In the genomic region with DNA sequence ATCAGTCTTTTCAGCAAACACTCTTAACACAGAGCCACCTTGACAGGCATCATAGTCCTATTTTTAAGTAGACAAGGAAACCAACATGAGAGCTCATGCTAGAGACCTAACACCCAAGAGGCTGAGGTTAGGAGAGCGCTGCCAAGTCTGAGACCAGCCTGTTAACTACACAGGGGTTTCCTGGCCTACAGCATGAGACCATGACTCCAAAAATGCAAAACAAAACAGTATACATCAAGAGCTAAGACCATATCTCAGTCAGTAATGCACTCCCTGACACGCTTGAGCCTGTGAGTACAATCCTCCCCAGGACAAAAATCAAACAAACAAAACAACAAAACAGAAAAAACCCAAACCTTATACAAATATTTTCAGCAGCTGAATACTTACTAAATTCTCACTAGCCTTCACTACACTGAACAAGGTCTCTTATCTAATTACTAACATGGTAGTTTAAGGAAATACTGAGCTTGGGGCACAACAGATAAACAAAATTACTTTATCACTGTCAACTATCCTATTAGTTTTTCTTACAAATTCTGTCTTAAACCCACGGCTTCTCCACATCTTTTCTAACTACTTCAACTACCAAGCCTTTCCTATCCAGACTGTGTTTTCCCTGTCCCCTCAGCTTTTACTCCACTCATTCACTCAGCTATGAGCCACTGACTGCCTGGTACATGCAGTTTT, we compare ENCODE assay signal across 25 mouse cellular contexts. TPM values are rescaled to one million over a fixed set of nuclear protein-coding genes. Genes with fewer than 3 reads are reported as not detected.
A peak's percentile ranks its signal among the peaks of the same experiment; 100 is the strongest.
DNase-seq lines count a peak whose midpoint lies in the region; ATAC-seq and TF ChIP-seq lines count a peak whose summit lies in the region.
"Had no signal": no experiment of that assay in that cellular context is flagged by ENCODE, and none has a peak within 500 bp of the region (broad histone marks: within the 10 kb centered on the region; RNA-seq: fewer than 3 reads in every experiment).

No protein-coding gene starts in this region.

- peaks cover 37% of the 10 kb centered on the region for H3K4me1 ChIP-seq in G1E (ENCODE audit: insufficient read depth, low read depth, low read length)
- H3K4me1 ChIP-seq in MEL (ENCODE audit: control insufficient read depth in 1 of 2, insufficient read depth in 2 of 2, low read length in 2 of 2), result peaks cover 11 to 23% of the 10 kb centered on the region in 2 experiments
- H3K4me1 ChIP-seq in liver, embryonic 13.5 days (replicated peaks), result peaks cover 15% of the 10 kb centered on the region
- no peaks in the 10 kb centered on the region for H3K4me1 ChIP-seq in thymus, adult 2 months (replicated peaks; ENCODE audit: control insufficient read depth, insufficient read depth, low read length)
- H3K4me1 ChIP-seq: embryonic facial prominence, embryonic 12.5 days; embryonic facial prominence, embryonic 15.5 days; heart, embryonic 10.5 days had no signal

- DNase-seq in G1E (ENCODE audit: low spot score), result no peak
- DNase-seq in MEL (ENCODE audit: low read depth, low spot score), result peak; percentile 52
- DNase-seq in liver, embryonic 13.5 days, result no peak
- DNase-seq in thymus, adult 2 months, result no peak
- DNase-seq in right cerebral cortex, postnatal 25 days, result no peak
- no peak for DNase-seq in layer of hippocampus, postnatal 36 days
- DNase-seq: adrenal gland, postnatal 10 days; adrenal gland, postnatal 36 days; cerebellum, adult 18-20 months; cerebellum, adult 9-10 months; cerebellum, postnatal 14 days; gastrocnemius, postnatal 36 days; heart, adult 2 months; heart, postnatal 14 days; heart, postnatal 4 days had no signal

- peaks cover 6% of the 10 kb centered on the region; the same call in 1 of the 2 replicates for H3K79me2 ChIP-seq in MEL (ENCODE audit: control insufficient read depth, insufficient read depth, low read length, poor library complexity)

- H3K9ac ChIP-seq in MEL (ENCODE audit: control insufficient read depth, low read depth, low read length, poor library complexity, severe bottlenecking), result peak overlapping the region; percentile 29; the same call in 1 of the 2 replicates
- H3K9ac ChIP-seq in liver, embryonic 13.5 days, result no peak overlapping the region
- H3K9ac ChIP-seq: embryonic facial prominence, embryonic 12.5 days; embryonic facial prominence, embryonic 15.5 days; forebrain, embryonic 12.5 days; forebrain, embryonic 15.5 days; heart, embryonic 13.5 days; hindbrain, embryonic 12.5 days; hindbrain, embryonic 15.5 days had no signal

- no peak overlapping the region for H3K4me3 ChIP-seq in G1E (ENCODE audit: low read depth, low read length)
- H3K4me3 ChIP-seq in MEL (ENCODE audit: control insufficient read depth in 1 of 2, insufficient read depth in 1 of 2, low read depth in 2 of 2, low read length in 2 of 2), result peak overlapping the region in 1 of 2 experiments; percentile 46; a peak in 2 of 4 replicates
- H3K4me3 ChIP-seq in liver, embryonic 13.5 days (replicated peaks), result no peak overlapping the region
- no peak overlapping the region for H3K4me3 ChIP-seq in thymus, adult 2 months (ENCODE audit: control insufficient read depth, insufficient read depth, low read length)
- H3K4me3 ChIP-seq: embryonic facial prominence, embryonic 12.5 days; embryonic facial prominence, embryonic 15.5 days; forebrain, embryonic 12.5 days; forebrain, embryonic 15.5 days; heart, adult 2 months; heart, embryonic 10.5 days; heart, embryonic 13.5 days; hindbrain, embryonic 12.5 days; hindbrain, embryonic 15.5 days had no signal

- H3K27me3 ChIP-seq in G1E (ENCODE audit: insufficient read depth, low read length) (no peaks in the 10 kb centered on the region), MEL (ENCODE audit: control insufficient read depth in 1 of 2, insufficient read depth in 2 of 2, low read length in 2 of 2) (no peaks in the 10 kb centered on the region)
- no peaks in the 10 kb centered on the region for H3K27me3 ChIP-seq in liver, embryonic 13.5 days
- no peaks in the 10 kb centered on the region for H3K27me3 ChIP-seq in thymus, adult 2 months (ENCODE audit: control insufficient read depth, insufficient read depth, low read length)
- H3K27me3 ChIP-seq: embryonic facial prominence, embryonic 12.5 days; embryonic facial prominence, embryonic 15.5 days; forebrain, embryonic 12.5 days; forebrain, embryonic 15.5 days; heart, embryonic 13.5 days; hindbrain, embryonic 15.5 days; Patski had no signal

- no peak for TF ChIP-seq POLR2A in MEL (IDR thresholded peaks at IDR 0.05; ENCODE audit: control insufficient read depth in 1 of 2, insufficient read depth in 1 of 2, low read depth in 1 of 2, low read length in 2 of 2, poor library complexity in 1 of 2)
- no peak for TF ChIP-seq POLR2A in thymus, adult 2 months (IDR thresholded peaks at IDR 0.05; ENCODE audit: control insufficient read depth, extremely low read depth, insufficient read depth, low read length, poor library complexity)

- TF ChIP-seq RAD21 in MEL (IDR thresholded peaks at IDR 0.05; ENCODE audit: low read depth, low read length), result no peak

- H3K4me2 ChIP-seq in liver, embryonic 13.5 days, result no peak overlapping the region
- H3K4me2 ChIP-seq: embryonic facial prominence, embryonic 12.5 days; embryonic facial prominence, embryonic 15.5 days; forebrain, embryonic 12.5 days; forebrain, embryonic 15.5 days; heart, embryonic 13.5 days; hindbrain, embryonic 12.5 days; hindbrain, embryonic 15.5 days had no signal

- TF ChIP-seq CTCF in G1E (IDR thresholded peaks at IDR 0.05; ENCODE audit: low read depth, low read length), result no peak
- no peak for TF ChIP-seq CTCF in MEL (IDR thresholded peaks at IDR 0.05 in 2 of 3, conservative IDR thresholded peaks at IDR 0.05 in 1 of 3; ENCODE audit: control insufficient read depth in 1 of 3, insufficient read depth in 1 of 3, low read depth in 2 of 3, low read length in 3 of 3, poor library complexity in 1 of 3, severe bottlenecking in 1 of 3)
- TF ChIP-seq CTCF in thymus, adult 2 months (IDR thresholded peaks at IDR 0.05; ENCODE audit: borderline replicate concordance, control insufficient read depth, extremely low read depth, insufficient read depth, low read length, poor library complexity), result no peak

- 42% methylated on average over 3 of the region's 3 CpGs for WGBS in liver, embryonic 13.5 days (ENCODE audit: insufficient replicate concordance)
- WGBS in thymus, adult 2 months, result 96% methylated on average over 3 of the region's 3 CpGs

- TF ChIP-seq EP300 in MEL (IDR thresholded peaks at IDR 0.05; ENCODE audit: low read depth in 1 of 2, low read length in 2 of 2), result peak; percentile 81 to 90

- ATAC-seq in G1E (ENCODE audit: extremely low read depth, insufficient number of reproducible peaks, low FRiP score, poor library complexity, severe bottlenecking), result peak; percentile 37
- ATAC-seq in liver, embryonic 13.5 days (ENCODE audit: low read depth), result peak; percentile 57; the same call in 1 of the 2 replicates
- ATAC-seq: CD4-positive, CD25-positive, alpha-beta regulatory T cell, adult 4 months; forebrain, embryonic 15.5 days; Patski had no signal

- H3K27ac ChIP-seq in MEL (ENCODE audit: control insufficient read depth, low read depth, low read length), result peak overlapping the region; percentile 79
- H3K27ac ChIP-seq in liver, embryonic 13.5 days, result peak overlapping the region; percentile 51; the same call in 1 of the 2 replicates
- no peak overlapping the region for H3K27ac ChIP-seq in thymus, adult 2 months (ENCODE audit: control insufficient read depth, insufficient read depth, low read length)
- H3K27ac ChIP-seq: embryonic facial prominence, embryonic 12.5 days; embryonic facial prominence, embryonic 15.5 days; forebrain, embryonic 12.5 days; forebrain, embryonic 15.5 days; heart, adult 2 months; heart, embryonic 10.5 days; heart, embryonic 13.5 days; hindbrain, embryonic 12.5 days; hindbrain, embryonic 15.5 days had no signal

- H3K36me3 ChIP-seq in G1E (replicated peaks) (peaks cover 9% of the 10 kb centered on the region), MEL (ENCODE audit: control insufficient read depth in 1 of 2, insufficient read depth in 2 of 2, low read length in 2 of 2) (peaks cover 0 to 23% of the 10 kb centered on the region in 2 experiments; a peak in 2 of 4 replicates)
- no peaks in the 10 kb centered on the region for H3K36me3 ChIP-seq in liver, embryonic 13.5 days
- no peaks in the 10 kb centered on the region for H3K36me3 ChIP-seq in thymus, adult 2 months (ENCODE audit: control insufficient read depth, insufficient read depth, low read length)
- H3K36me3 ChIP-seq: embryonic facial prominence, embryonic 15.5 days; hindbrain, embryonic 12.5 days; hindbrain, embryonic 15.5 days had no signal

- H3K9me3 ChIP-seq in G1E (replicated peaks) (no peaks in the 10 kb centered on the region), MEL (replicated peaks; ENCODE audit: insufficient read depth, low read length) (no peaks in the 10 kb centered on the region)
- no peaks in the 10 kb centered on the region for H3K9me3 ChIP-seq in liver, embryonic 13.5 days (replicated peaks)
- H3K9me3 ChIP-seq: embryonic facial prominence, embryonic 12.5 days; embryonic facial prominence, embryonic 15.5 days; forebrain, embryonic 12.5 days; forebrain, embryonic 15.5 days; heart, embryonic 10.5 days; heart, embryonic 13.5 days; hindbrain, embryonic 12.5 days; hindbrain, embryonic 15.5 days had no signal

TF ChIP-seq in MEL, 35 proteins besides CTCF, POLR2A, EP300 and RAD21 (continues in another document):
- TF ChIP-seq MEF2A (IDR thresholded peaks at IDR 0.05; ENCODE audit: extremely low read depth, insufficient replicate concordance, low read depth, low read length, poor library complexity, severe bottlenecking) (no peak), ZNF384 (IDR thresholded peaks at IDR 0.05; ENCODE audit: low read depth, low read length) (peak; percentile 32; the same call in 1 of the 2 replicates), GATA1 (IDR thresholded peaks at IDR 0.05; ENCODE audit: low read depth, low read length) (peak; percentile 93), MAX (IDR thresholded peaks at IDR 0.05; ENCODE audit: low read length) (0 out of 2 replicates have a peak, but pooled peaks have one; percentile 29), SIN3A (IDR thresholded peaks at IDR 0.05; ENCODE audit: low read length) (peak; percentile 60; the same call in 1 of the 2 replicates), TAL1 (IDR thresholded peaks at IDR 0.05; ENCODE audit: low read length) (peak; percentile 46), JUND (IDR thresholded peaks at IDR 0.05; ENCODE audit: low read depth, low read length) (no peak), ETS1 (IDR thresholded peaks at IDR 0.05; ENCODE audit: low read depth, low read length) (peak; percentile 67; the same call in 1 of the 2 replicates), TCF12 (IDR thresholded peaks at IDR 0.05; ENCODE audit: low read depth, low read length) (peak; percentile 87)

RNA-seq across cellular contexts. Expression of a gene that starts 33.3 kb away (rescaled TPM):
- total RNA-seq in G1E (2014; fragmentation: Nextera tagmentation) (51.0 and 57.1 TPM in 2 replicates), G1E (2017) (13.8 and 17.3 TPM in 2 replicates), MEL (2012; rRNA removed) (4.6 and 6.8 TPM in 2 replicates)
- polyA plus RNA-seq in G1E (2012) (15.7 and 16.0 TPM in 2 replicates), MEL (2012; ENCODE audit: insufficient read depth in 1 of 2, insufficient read length in 2 of 2, low read depth in 1 of 2, low replicate concordance in 2 of 2, missing spikeins in 1 of 2) (10 to 100 TPM in 1 of 2 experiments, not detected in 1; 10.2 TPM)
- polyA plus RNA-seq in liver, embryonic 13.5 days (2015; fragmentation: Nextera tagmentation; extraction: Ambion mirVana), result 4.3 and 5.5 TPM in 2 replicates
- polyA plus RNA-seq in thymus, adult 2 months (2012; rRNA removed), result 39.7 and 53.4 TPM in 2 replicates
- 10 to 100 TPM; 16.8 to 18.1 TPM for total RNA-seq in layer of hippocampus, postnatal 36 days (2021)
